Mouse (Mus musculus) embryonic facial prominence, embryonic 15.5 days (tissue): ENCODE data around the gene Ctsc. TPM values are rescaled to one million over a fixed set of nuclear protein-coding genes. Genes with fewer than 3 reads are reported as not detected.

Experiments
- ATAC-seq: fragments of 200-750 bp; cut with Nextera tagmentation; 2 replicates; pipeline ENCODE4 v1.8.0; 2017; ENCODE audit warnings: low read depth, moderate TSS enrichment; ENCODE audit not compliant: insufficient number of reproducible peaks, low FRiP score, low TSS enrichment
- H3K27ac ChIP-seq: fragments of 300-500 bp; sonication (generic); replicated peaks from 2 replicates; pipeline ENCODE4 v1.5.1; 2015; ENCODE audit warnings: mild to moderate bottlenecking, inconsistent platforms
- H3K27me3 ChIP-seq: fragments of 300-500 bp; sonication (generic); 2 replicates; pipeline ENCODE4 v1.6.1; 2015; ENCODE audit warnings: inconsistent platforms
- H3K36me3 ChIP-seq: fragments of 300-500 bp; sonication (generic); 2 replicates; pipeline ENCODE4 v1.6.1; 2015; ENCODE audit warnings: mild to moderate bottlenecking, inconsistent platforms
- H3K4me1 ChIP-seq: fragments of 300-500 bp; sonication (generic); 2 replicates; pipeline ENCODE4 v1.6.1; 2015; ENCODE audit warnings: inconsistent platforms
- H3K4me2 ChIP-seq: fragments of 300-500 bp; sonication (generic); replicated peaks from 2 replicates; pipeline ENCODE4 v1.6.1; 2015; ENCODE audit warnings: mild to moderate bottlenecking, inconsistent platforms
- H3K4me3 ChIP-seq: fragments of 300-500 bp; sonication (generic); replicated peaks from 2 replicates; pipeline ENCODE4 v1.5.1; 2015; ENCODE audit warnings: mild to moderate bottlenecking, inconsistent platforms
- H3K9ac ChIP-seq: fragments of 300-500 bp; sonication (generic); 2 replicates; pipeline ENCODE4 v1.6.1; 2015; ENCODE audit warnings: inconsistent platforms
- H3K9me3 ChIP-seq: fragments of 300-500 bp; sonication (generic); replicated peaks from 2 replicates; pipeline ENCODE4 v1.6.1; 2016; ENCODE audit warnings: inconsistent platforms
- WGBS: fragments of 180-500 bp; shearing (Covaris S2); methylation state at CpG from one replicate; pipeline ENCODE4 v1.1.7; 2015; 5-methylcytosine and 5-hydroxymethylcytosine counted together
- polyA plus RNA-seq: library from polyadenylated mRNA; unstranded; fragments of >200 nt; fragmentation: Nextera tagmentation; extraction: Ambion mirVana; gene quantifications from 2 replicates; pipeline ENCODE4 v1.2.1, GENCODE M21; 2015

Gene Ctsc
- polyA plus RNA-seq, 1 experiment from 2014 or later, result 86.2 TPM

- Histone ChIP-seq H3K27ac (no peak overlapping the region), H3K4me3 (no peak overlapping the region), H3K4me1 (no peaks in the 10 kb centered on the region), H3K4me2 (no peak overlapping the region), H3K9me3 (no peaks in the 10 kb centered on the region), H3K9ac (no peak overlapping the region), H3K27me3 (no peaks in the 10 kb centered on the region), H3K36me3 (no peaks in the 10 kb centered on the region)
- no peak for ATAC-seq
- 85% methylated on average over 4 of the region's 4 CpGs for WGBS
Observed at GRCm38 (mm10) chr7:88261799-88262198, 16.1 kb upstream of the Ctsc start.

DNA sequence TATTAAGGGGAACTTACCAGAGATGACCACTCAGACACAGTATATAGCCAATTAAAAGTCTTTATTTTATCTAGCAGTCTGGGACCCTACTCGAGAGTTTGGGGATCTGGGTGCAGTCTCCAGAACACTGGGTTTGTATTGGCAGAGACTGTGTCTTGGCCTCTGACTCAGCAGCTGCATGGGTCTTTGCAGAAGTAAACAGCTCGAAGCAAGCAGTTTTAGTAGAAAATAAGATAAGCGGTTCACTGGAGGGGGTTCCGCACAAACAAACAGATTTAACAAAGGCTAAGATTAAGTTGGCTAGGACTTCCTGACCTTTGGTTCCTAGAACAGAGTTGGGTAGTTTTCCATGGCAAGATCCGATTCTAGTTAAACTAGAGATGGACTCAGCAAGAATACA is 13.0 kb upstream of the Ctsc start:
- Histone ChIP-seq H3K27me3 (no peaks in the 10 kb centered on the region), H3K9me3 (no peaks in the 10 kb centered on the region), H3K4me2 (no peak overlapping the region), H3K9ac (no peak overlapping the region), H3K4me3 (no peak overlapping the region), H3K4me1 (no peaks in the 10 kb centered on the region), H3K36me3 (no peaks in the 10 kb centered on the region), H3K27ac (no peak overlapping the region)
- 83% methylated on average over 5 of the region's 5 CpGs for WGBS
- ATAC-seq, result no peak

- no peak for ATAC-seq
- no peak overlapping the region for H3K4me3 ChIP-seq
- no peak overlapping the region for H3K4me2 ChIP-seq
- H3K27ac ChIP-seq, result no peak overlapping the region
- no peaks in the 10 kb centered on the region for H3K9me3 ChIP-seq
- no peaks in the 10 kb centered on the region for H3K27me3 ChIP-seq
- no peak overlapping the region for H3K9ac ChIP-seq
- no peaks in the 10 kb centered on the region for H3K36me3 ChIP-seq
- WGBS, result 69% methylated on average over 1 of the region's 1 CpGs
- H3K4me1 ChIP-seq, result no peaks in the 10 kb centered on the region
Observed at GRCm38 (mm10) chr7:88269913-88270312, 8.0 kb upstream of the Ctsc start.

- H3K9ac ChIP-seq, result no peak overlapping the region
- ATAC-seq, result no peak
- H3K4me1 ChIP-seq, result no peaks in the 10 kb centered on the region
- WGBS, result 49% methylated on average over 2 of the region's 2 CpGs
- H3K36me3 ChIP-seq, result no peaks in the 10 kb centered on the region
- no peak overlapping the region for H3K4me2 ChIP-seq
- no peaks in the 10 kb centered on the region for H3K9me3 ChIP-seq
- no peak overlapping the region for H3K27ac ChIP-seq
- no peak overlapping the region for H3K4me3 ChIP-seq
- H3K27me3 ChIP-seq, result no peaks in the 10 kb centered on the region
Observed at GRCm38 (mm10) chr7:88271531-88271930, 6.4 kb upstream of the Ctsc start.

GRCm38 (mm10) chr7:88276914-88277765 is 745 bp upstream of the Ctsc start:
- no peak for ATAC-seq
- H3K4me3 ChIP-seq, result peak overlapping the region; percentile 55
- no peaks in the 10 kb centered on the region for H3K9me3 ChIP-seq
- H3K4me2 ChIP-seq, result peak overlapping the region; percentile 88
- no peaks in the 10 kb centered on the region for H3K4me1 ChIP-seq
- no peak overlapping the region for H3K9ac ChIP-seq
- no peaks in the 10 kb centered on the region for H3K36me3 ChIP-seq
- H3K27ac ChIP-seq, result 0 out of 2 replicates have a peak overlapping the region, but pooled peaks have one; percentile 63
- WGBS, result 38% methylated on average over 7 of the region's 7 CpGs
- H3K27me3 ChIP-seq, result no peaks in the 10 kb centered on the region

- no peak for ATAC-seq
- peak overlapping the region; percentile 57; the same call in 1 of the 2 replicates for H3K9ac ChIP-seq
- no peaks in the 10 kb centered on the region for H3K27me3 ChIP-seq
- H3K27ac ChIP-seq, result no peak overlapping the region
- H3K4me3 ChIP-seq, result peak overlapping the region; percentile 55
- H3K4me2 ChIP-seq, result peak overlapping the region; percentile 88
- H3K4me1 ChIP-seq, result no peaks in the 10 kb centered on the region
- 43% methylated on average over 8 of the region's 8 CpGs for WGBS
- no peaks in the 10 kb centered on the region for H3K36me3 ChIP-seq
- no peaks in the 10 kb centered on the region for H3K9me3 ChIP-seq
Observed at GRCm38 (mm10) chr7:88278628-88279196, 827 bp downstream of the Ctsc start.

DNA sequence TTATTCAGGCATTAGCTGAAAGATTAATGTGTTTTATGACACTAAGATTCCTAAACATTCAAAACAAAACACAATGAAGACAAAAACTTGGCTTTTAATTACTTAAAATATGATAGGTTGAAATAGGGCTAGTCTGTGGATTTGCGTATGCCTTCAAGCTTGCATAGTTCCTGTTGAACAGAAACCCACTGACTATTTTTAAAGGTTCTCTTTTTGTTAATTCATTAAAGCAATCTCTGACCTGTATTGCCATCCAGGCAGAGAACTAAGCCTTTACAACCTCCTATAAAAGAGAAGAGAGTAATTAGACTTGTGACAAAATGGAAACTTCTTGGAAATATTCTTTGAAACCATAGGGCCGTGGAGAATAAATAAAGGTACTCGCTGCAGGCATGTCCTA is 7.4 kb downstream of the Ctsc start:
- no peak overlapping the region for H3K4me2 ChIP-seq
- H3K4me3 ChIP-seq, result no peak overlapping the region
- no peak for ATAC-seq
- no peak overlapping the region for H3K9ac ChIP-seq
- no peaks in the 10 kb centered on the region for H3K9me3 ChIP-seq
- no peaks in the 10 kb centered on the region for H3K27me3 ChIP-seq
- no peak overlapping the region for H3K27ac ChIP-seq
- H3K36me3 ChIP-seq, result no peaks in the 10 kb centered on the region
- no peaks in the 10 kb centered on the region for H3K4me1 ChIP-seq
- 78% methylated on average over 3 of the region's 3 CpGs for WGBS

- ATAC-seq, result no peak
- no peaks in the 10 kb centered on the region for H3K4me1 ChIP-seq
Observed at GRCm38 (mm10) chr7:88291036-88291435, 13.2 kb downstream of the Ctsc start.

GRCm38 (mm10) chr7:88292044-88292443 is 14.2 kb downstream of the Ctsc start:
- Histone ChIP-seq H3K9ac (no peak overlapping the region), H3K27me3 (no peaks in the 10 kb centered on the region), H3K36me3 (no peaks in the 10 kb centered on the region), H3K4me3 (no peak overlapping the region), H3K4me1 (no peaks in the 10 kb centered on the region), H3K4me2 (no peak overlapping the region), H3K9me3 (no peaks in the 10 kb centered on the region), H3K27ac (no peak overlapping the region)
- 68% methylated on average over 2 of the region's 2 CpGs for WGBS
- no peak for ATAC-seq

More at GRCm38 (mm10) chr7:88291036-88291435, 13.2 kb downstream of the Ctsc start:
- no peaks in the 10 kb centered on the region for H3K27me3 ChIP-seq
- H3K9me3 ChIP-seq, result no peaks in the 10 kb centered on the region
- no peak overlapping the region for H3K9ac ChIP-seq
- 56% methylated on average over 2 of the region's 2 CpGs for WGBS
- H3K36me3 ChIP-seq, result no peaks in the 10 kb centered on the region
- no peak overlapping the region for H3K4me3 ChIP-seq
- H3K4me2 ChIP-seq, result no peak overlapping the region
- H3K27ac ChIP-seq, result no peak overlapping the region

DNA sequence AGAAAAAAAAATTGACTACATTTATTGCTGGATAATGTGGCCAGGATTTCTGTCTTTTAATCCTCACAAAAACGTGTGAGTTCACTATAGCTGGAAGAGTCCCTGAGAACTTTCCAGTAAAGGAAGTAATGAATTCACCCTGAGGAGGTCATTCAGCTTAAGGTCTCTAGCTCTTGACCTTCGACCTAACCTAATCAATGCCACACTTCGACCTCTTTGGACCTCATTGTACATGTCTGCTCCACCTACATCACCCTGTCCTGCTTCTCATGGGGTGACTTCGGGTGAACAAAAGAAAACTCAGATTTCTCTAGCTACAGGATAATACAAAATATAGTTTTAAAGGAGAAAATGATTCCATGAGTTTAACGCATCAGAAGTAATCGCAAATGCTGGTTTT is 16.0 kb downstream of the Ctsc start:
- ATAC-seq, result no peak
- Histone ChIP-seq H3K9ac (no peak overlapping the region), H3K27ac (no peak overlapping the region), H3K4me1 (no peaks in the 10 kb centered on the region), H3K9me3 (no peaks in the 10 kb centered on the region), H3K4me3 (no peak overlapping the region), H3K4me2 (no peak overlapping the region), H3K27me3 (no peaks in the 10 kb centered on the region), H3K36me3 (no peaks in the 10 kb centered on the region)
- 45% methylated on average over 6 of the region's 6 CpGs for WGBS

- Histone ChIP-seq H3K36me3 (no peaks in the 10 kb centered on the region), H3K4me1 (no peaks in the 10 kb centered on the region), H3K27me3 (no peaks in the 10 kb centered on the region), H3K9me3 (no peaks in the 10 kb centered on the region), H3K4me2 (no peak overlapping the region), H3K27ac (no peak overlapping the region), H3K4me3 (no peak overlapping the region), H3K9ac (no peak overlapping the region)
- ATAC-seq, result no peak
- 89% methylated on average over 1 of the region's 1 CpGs for WGBS
Observed at GRCm38 (mm10) chr7:88295989-88296388, 18.1 kb downstream of the Ctsc start.
